Mouse (Mus musculus): ENCODE results near the gene Stk4.
"Not testable (repeated sequence)": the region's sequence is repeated elsewhere in the genome, so short reads cannot be mapped to it uniquely, and the experiment has no call there.

The Stk4 gene

DNA sequence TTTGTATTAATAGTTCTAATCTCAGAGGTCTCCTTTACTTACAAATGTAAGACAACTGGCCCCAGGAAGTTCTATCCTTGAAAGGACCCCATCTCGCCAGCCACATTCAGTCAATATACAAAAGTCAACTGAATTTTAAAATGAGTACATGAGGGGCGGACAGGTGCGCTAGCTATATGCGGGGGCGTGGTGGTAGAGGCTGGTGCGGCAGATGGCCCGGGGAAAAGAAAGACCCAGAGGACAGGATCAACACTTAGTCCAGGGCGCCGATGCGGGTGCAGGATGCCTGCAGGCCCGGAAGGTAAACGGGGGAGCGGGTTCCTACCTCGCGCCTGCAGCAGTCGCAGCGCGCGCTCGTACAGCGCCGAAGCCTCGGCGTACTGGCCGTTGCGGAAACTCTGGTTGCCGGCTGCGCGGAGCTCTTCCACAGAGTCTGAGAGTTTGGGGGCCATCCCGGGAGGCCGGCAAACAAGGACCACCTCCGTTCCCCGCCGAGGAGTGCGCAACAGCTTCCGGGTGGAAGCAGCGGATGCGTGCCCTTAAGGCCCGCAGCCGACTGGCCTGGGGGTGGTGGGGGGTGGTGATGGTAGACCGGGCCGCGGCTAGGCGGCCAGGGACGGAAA lies at the start of gene Stk4:
Gene Stk4 (plus strand): TSS at position 181 of the 623 bp plus-strand sequence.
- DNase-seq (ENCODE audit: low spot score), result peak; percentile 39

DNA sequence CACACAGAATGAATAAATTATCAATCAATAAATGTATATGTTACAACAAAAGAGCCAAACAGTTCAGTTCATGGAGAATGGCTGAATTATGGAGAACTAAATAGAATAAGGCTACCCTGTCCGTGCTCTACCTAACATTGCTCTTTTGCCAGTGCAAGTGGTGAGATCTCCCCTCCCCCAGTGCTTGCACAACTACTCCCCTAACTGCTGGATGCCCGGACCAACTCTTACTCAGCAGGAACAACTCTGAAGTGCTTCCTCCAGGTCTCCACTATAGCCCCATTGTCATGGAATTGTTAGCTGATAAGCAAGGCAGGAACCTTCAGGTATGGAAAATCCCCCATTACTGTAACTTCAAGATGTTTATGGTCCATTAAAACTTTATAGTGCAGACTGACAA lies 48.0 kb upstream of the Stk4 start:
- no peak for DNase-seq (ENCODE audit: low spot score)

DNA sequence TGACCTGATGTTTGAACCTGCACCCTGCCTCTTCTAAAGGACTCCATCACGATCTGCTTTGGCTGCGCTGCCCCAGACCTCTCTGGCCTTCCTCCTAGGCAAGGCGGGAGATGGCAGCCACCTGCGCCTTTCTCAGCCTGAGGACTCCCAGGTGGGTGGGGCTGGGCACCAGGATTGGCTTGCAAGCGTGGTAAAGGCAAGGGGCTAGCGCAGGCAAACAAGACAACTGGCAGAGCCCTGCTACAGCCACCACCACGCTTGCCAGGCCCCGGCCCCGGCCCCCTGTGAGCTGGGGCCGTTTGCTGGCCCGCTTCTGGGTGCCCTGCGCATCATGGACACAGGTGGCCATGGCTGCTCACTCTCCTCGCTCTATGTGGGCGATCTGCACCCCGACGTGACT lies 45.0 kb upstream of the Stk4 start, which contains the start of gene Pabpc1l:
Gene Pabpc1l (plus strand): TSS at position 301 of the 400 bp plus-strand sequence.
- no peak for DNase-seq (ENCODE audit: low spot score)

DNA sequence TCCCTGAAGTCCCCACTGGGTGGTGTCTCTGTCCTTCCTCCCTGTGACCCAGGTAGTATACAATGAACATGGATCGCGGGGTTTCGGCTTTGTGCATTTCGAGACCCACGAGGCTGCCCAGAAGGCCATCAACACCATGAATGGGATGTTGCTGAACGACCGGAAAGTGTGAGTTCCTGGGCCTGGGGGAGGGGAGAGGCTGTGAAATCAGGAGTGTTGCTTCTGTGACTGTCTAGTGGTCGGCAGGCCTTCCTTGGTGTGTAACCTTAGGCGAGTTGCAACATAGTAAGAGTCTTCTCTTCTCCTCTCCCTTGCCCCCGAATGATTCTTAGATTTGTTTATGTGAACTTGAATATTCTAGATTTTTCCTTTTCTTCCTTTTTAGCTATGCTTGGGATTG lies 39.0 kb upstream of the Stk4 start:
- no peak for DNase-seq (ENCODE audit: low spot score)

DNA sequence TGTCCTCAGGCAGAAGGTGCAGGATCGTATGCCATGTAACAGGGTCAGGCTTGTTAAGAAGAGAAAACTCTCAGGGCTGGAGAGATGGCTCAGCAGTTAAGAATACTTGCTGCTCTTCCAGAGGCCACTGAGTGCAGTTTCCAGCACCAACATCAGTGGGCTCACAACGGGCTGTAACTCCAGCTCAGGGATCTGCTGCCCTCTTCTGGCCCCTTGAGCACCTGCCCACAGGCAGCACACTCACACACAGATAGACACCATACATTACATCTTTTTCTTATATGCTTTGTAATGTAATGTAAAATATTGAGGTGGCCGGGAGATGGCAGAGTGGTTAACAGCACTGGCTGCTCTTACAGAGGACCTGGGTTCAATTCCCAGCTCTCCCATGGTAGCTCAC lies 37.1 kb upstream of the Stk4 start:
- DNase-seq (ENCODE audit: low spot score), result no peak

DNA sequence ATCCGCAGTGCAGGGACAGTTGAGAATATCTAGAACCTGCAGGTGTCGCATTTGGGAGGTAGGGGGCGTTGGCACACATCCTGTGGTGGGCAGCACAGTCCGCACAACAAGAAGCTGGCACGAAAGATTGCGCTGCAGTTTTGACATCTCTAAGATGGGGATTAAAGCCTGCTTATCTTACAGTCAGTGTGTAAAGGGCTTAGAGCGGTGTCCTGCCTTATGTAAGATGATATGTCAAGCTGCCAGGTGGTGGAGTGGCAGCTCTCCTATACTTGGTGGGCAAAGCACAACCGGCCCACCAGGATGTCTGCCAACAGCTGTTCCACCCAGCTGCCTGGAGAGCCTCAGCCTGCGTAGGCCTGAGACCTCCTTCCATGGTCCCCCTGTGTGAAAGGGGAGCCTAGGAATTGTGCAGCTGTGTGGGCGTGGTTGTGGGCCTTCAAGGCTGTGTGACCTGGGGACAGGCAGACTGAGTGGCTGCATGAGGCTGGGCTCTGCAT lies 33.6 kb upstream of the Stk4 start:
- no peak for DNase-seq (ENCODE audit: low spot score)

DNA sequence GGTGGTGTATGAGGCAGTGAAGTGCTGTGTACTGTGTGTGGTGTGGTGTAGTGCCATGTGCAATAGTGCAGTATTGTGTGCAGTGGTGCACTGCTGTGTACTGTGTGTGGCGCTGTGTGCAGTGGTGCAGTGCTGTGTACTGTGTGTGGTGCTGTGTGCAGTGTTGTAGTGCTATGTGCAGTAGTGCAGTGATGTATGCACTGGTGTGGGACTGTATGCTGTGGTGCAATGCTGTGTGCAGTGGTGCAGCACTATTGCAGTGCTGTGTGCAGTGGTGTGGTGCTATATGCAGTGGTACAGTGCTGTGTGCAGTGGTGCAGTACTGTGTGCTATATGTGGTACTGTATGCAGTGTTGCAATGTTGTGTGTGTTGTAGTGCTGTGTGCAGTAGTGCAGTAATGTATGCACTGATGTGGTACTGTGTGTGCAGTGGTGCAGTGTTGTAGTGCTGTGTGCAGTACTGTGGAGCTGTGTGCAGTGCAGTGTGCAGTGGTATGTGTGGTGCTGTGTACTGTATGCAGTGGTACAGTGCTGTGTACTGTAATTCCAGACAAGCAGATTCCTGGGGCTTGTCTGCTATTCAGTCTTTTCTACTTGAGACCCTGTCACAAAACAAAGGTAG lies 31.6 kb upstream of the Stk4 start:
- DNase-seq (ENCODE audit: low spot score), result no peak

DNA sequence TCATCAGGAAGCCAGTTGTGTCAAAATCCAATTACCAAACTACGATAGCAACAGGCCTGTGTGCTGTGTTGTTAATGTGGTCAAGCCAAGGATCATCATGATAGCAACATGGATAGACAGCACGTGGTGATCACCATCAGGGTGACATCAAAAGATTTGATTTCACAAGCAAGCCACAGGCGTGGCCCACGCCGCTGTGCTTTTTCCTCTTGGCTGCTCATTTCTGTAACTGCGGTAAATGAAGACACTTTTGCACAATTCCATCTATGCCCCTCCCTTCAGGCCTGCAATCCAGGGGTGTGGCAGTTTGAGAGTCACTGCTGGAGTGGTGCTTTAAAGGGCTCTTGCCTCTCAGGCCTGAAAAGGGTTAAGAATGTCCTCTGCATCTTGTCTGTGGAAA lies 29.2 kb upstream of the Stk4 start:
- no peak for DNase-seq (ENCODE audit: low spot score)

DNA sequence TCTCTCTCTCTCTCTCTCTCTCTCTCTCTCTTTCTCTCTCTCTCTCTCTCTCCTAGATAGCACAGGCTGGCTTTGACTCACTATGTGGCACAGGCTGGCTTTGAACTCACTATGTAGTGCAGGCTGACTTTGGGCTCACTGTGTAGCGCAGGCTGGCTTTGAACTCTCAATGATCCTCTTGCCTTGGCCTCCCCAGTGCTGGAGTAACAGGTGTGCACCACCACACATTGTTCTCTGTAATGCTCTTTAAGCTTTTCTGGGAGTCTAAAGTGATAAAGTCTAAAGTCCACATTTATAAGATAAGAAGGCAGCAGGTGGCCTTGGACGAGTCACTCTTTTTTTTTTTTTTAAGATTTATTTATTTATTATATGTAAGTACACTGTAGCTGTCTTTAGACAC lies 28.6 kb upstream of the Stk4 start:
- no peak for DNase-seq (ENCODE audit: low spot score)

DNA sequence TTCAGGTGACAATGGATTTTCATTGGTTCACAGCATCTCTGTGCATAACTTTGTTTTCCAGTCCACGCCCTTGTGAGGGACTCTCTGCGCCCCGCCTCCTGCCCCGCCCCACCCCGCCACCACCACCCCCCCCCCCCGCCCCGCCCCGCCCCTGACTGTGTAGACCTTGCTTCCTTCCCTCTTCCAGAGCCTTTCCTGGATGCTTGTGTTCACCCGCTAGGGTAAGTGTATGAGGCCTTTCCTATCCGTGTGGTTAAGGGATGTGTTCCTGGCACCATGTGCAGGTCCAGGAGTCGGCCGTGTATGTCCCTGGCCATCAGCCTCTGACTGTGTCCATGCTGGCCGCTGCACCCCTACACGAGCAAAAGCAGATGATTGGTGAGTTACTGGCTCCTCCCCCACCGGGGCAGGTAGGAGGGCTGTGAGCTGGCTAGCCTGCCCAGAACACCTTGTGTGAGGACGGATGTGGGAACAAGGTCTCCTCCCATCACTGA lies 22.9 kb upstream of the Stk4 start:
- DNase-seq (ENCODE audit: low spot score), result no peak

DNA sequence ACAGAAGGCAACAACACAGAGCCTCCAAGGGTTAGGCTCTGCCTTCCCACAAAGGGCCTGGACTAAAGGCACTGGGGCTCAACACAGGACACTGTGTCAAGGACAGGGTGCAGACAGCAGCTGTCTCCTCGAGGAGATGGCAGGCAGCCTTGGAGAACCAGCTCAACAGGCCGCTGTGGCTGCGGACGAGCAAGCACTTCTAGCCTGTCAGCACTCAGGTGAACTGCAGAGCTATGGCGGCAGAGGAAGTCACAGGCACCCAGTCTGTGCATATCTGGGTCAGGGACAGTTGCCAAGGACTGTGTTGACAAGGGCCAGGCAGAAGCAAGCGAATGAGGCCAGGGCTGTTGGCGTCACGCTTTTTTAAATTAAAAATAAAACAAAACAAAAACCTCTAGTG lies 16.4 kb upstream of the Stk4 start:
- no peak for DNase-seq (ENCODE audit: low spot score)

DNA sequence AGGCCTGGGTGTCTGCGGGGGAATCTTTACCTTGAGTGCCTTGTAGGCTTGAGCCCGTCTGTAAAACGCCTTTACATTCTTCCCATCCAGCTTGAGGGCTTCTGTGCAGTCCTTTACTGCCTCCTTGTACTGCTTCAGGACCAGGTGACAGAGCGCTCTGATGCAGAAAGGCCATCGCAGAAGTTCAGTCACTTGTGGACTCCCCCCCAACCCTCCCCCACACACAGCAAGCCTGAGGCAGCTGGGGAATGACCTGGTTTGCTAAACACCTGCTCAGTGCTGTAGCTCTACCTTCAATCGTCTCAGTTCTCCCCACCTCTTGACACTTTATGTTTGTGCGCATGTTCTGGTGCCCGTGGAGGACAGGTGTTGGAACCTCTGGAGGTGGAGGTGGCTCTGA lies 15.5 kb upstream of the Stk4 start:
- no peak for DNase-seq (ENCODE audit: low spot score)

DNA sequence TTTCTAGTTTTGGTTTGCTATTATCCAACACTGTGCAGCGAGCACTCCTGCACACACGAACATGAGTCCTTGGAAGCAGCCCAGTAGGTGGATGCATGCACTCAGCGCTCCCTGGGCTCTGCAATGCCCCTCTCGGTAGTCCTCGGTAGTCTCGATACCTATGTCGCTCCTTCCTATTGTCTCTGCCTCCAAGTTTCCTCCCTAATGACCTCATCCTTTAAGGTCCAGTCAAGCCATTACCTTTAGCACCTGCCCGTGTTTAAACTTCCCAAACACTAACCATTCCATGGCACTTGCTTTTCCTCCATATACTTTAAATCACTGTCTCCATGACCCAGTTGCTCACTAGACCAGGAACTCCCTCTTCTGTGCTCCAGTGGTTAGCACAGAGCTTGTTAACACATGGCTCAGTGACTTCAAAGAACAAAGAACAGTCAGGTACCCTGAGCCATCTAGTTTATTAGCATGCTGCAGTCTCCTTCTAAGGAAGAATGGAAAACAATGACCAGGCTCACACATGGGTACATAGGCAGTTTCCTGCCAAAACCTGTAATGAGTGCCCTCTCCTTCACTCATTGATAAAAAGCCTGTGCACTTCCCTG lies 10.4 kb upstream of the Stk4 start:
- no peak for DNase-seq (ENCODE audit: low spot score)

DNA sequence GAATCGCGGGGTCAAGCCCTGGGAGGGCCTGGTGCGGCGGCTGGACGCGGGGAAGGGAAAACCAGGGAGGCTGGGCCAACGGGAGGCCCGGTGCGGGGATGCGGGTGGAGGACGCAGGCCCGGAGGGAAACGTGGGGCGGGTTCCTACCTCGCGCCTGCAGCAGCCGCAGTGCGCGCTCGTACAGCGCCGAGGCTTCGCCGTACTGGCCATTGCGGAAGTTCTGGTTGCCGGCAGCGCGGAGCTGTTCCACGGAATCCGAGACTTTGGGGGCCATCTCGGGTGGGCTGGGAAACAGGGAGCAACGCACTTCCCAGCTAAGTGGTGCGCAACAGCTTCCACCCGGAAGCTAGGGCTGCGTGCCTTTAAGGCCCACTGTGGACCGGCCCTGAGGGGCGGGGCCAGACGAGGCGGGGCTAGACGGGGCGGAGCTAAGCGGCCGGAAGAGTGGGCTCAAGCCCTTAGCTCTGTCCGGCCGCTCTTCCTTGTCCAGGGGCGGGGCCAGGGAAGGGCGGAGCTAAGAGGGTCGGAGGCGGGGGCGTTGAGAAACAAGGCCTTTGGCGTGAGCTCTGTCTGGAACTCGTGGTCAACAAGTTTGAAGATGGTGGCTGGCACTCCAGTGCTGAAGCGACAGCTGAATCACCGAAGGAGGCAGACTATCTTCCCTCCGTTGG lies 779 bp downstream of the Stk4 start, which contains the start of gene Tomm34:
Gene Tomm34 (minus strand): TSS at position 405 of the 672 bp plus-strand sequence.
- peak; percentile 90 for DNase-seq (ENCODE audit: low spot score)

DNA sequence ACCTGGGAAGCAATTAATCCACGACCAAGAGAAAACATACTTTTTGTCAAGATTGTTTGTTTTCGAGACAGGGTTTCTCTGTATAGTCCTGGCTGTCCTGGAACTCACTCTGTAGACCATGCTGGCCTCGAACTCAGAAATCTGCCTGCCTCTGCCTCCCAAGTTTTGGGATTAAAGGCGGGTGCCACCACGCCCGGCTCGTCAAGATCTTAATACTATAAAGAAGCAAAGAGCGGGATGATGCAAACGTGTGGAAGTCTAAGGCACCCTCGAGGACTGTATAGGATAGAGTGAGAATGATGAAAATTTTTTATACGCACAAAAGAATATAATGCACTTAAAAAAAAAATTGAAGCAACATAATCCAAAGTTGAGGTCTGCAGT lies 1.3 kb downstream of the Stk4 start:
- DNase-seq (ENCODE audit: low spot score), result not testable (repeated sequence)

DNA sequence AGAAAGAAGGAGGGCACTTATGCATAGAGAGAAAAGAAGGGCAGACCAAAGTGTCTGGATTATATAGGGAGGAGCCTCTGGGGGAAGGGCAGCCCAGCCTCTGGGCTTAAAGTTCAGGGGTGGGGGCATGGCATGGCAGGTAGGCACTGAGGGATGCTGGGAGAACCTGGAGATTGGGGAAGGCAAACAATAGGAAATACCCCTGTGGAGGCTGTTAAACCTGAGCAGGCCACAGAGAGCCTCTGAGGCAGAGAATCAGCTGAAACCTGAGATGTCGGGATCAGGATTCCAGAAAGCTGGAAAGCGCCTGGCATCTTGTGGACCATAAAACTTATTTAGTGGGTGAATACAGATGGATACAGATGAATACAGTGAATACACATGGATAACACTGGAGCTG lies 2.0 kb downstream of the Stk4 start:
- DNase-seq (ENCODE audit: low spot score), result no peak

DNA sequence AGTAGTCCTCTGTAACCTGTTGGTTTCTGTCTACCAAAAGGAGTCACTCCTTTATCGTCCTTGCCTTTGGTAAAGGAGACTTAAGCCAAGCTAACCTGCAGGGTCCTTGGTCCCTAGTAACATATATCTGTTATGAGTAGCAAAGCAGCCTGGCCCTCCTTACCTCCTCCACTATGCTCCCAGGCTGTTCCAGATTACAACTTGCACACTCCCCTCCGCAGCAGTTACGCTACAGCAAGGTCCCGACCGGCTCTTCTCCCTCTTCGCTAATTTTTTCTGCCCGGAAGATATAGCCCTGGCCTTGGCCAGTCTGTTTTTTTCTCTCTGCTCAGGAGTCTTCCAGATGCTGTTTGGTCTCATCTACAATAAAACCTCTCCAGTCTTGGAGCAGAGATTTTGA lies 3.0 kb downstream of the Stk4 start:
- no peak for DNase-seq (ENCODE audit: low spot score)

DNA sequence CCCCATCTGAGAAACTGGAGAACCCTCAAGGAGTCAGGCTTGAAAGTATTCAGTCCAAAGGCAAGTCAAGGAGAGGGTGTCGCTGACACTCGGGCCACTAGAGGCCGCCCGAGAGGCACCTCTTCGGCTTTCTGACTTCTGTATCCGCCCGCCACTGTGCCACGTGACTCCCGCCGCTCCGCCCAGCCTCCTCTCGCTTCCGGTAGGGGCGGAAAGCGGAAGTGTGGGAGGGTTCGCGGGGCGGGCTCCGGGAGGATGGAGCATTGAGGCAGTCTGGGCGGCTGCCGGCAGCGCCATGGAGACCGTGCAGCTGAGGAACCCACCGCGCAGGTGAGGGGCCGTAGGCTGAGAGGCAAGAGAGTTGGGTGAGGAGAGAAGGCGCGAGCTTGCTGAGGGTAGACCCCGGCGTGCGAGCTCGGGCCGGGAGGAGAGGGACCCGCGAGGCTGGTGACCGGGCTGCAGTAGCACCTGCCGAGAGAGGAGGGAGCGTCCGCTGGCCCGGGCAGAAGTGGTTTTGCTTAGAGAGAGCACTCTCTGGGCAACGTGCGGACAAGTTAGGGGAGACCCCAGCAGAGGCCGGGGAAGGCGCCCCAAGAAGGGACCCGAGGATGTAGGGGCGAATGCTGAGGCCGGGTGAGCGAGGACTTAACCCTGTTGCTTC lies 3.9 kb downstream of the Stk4 start:
- DNase-seq (ENCODE audit: low spot score), result peak; percentile 98

DNA sequence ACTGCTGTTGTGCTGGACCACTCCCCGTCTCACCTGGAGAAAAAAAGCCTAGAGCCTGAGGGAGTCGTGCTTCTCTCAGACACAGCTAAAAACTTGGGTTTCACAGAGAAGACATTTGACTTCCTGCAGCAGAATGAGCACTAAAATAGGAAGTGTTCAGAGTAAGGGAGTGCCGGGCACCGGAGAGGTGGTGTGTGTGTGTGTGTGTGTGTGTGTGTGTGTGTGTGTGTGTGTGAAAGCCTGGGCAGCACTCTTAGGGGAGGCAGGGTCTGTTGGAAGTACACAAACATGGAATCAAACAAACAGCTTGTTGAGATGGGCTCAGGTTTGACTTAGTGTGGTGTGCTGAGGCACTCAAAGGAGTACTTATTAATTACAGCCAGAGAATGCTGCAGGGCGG lies 5.0 kb downstream of the Stk4 start:
- no peak for DNase-seq (ENCODE audit: low spot score)

DNA sequence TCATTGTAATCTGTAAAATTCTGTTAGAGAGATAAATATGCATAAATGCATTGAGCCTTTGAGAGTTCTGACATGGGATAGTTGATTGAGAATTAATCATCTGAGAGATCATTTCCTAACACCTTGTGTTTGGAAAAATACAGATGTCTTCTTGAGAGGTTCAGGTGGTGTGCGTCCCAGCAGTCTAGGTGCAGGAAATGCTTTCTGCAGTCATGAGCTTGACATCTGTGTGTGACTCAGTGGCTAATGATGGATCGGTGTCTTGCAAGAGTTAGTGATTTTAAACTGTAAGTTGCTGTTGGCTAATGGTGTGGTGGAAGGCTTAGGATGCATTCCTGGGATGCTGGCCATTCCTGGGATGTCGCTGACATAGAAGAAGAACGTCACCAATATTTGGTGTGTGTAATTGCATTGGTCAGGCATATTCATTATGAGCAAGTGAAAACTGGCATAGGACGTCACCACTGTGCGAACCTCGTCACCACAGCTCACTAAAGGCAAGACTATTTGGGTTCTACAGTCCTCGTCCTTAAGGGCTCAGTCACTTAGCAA lies 6.8 kb downstream of the Stk4 start:
- no peak for DNase-seq (ENCODE audit: low spot score)

DNA sequence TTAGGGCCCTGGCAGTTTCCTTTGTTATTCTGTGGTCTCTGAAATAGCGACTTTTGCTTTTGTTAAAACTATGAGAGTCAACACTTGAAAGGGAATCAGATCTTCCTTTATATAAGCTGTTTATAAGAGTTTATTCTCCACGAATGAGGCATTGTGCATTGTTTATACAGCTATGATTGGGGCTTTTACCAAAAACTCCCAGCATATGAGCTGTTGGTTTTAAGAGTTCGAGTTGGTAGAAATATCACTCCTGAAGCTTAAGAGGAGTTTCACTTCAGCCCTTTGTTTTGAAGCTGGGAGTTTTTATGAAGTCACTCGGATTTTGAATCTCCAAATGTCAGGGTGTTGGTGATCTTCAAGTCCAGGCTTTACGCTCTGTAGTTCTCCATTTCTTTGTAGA lies 7.8 kb downstream of the Stk4 start:
- DNase-seq (ENCODE audit: low spot score), result no peak

DNA sequence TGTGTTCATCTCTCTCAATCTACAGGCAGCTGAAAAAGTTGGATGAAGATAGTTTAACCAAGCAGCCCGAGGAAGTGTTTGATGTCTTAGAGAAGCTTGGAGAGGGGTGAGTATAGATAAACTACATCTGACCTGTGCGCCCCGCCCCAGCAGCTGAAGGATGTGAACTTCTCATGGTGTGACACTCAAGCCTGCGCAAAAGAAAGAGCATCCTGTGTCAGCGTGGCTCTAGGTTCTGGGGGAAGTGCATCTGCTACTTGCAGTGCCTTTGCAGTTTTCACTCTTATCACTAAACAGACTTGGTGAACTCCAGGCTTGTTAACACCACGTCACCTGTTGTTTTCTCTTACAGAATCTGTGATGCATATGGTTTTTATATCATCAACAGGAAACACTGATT lies 9.4 kb downstream of the Stk4 start:
- DNase-seq (ENCODE audit: low spot score), result no peak
